Mouse (Mus musculus): ENCODE measurements at regions not wholly inside any gene's neighbourhood (a gene's known extent, or its start where the extent isn't known, plus 50 kb on each side); places are given as distances from the start of the nearest gene placed in this dataset.

- 28% methylated on average over 6 of the region's 6 CpGs for WGBS
- Histone ChIP-seq H3K36me3 (ENCODE audit: insufficient read depth, low read length) (no peaks in the 10 kb centered on the region), H3K27me3 (ENCODE audit: insufficient read depth, low read length) (no peaks in the 10 kb centered on the region), H3K4me3 (ENCODE audit: low read depth, low read length) (no peak overlapping the region), H3K4me1 (ENCODE audit: insufficient read depth, low read length) (peaks cover 12% of the 10 kb centered on the region), H3K4me2 (ENCODE audit: low read depth, low read length, poor library complexity, severe bottlenecking) (no peak overlapping the region), H3K9ac (replicated peaks; ENCODE audit: low read length, poor library complexity, severe bottlenecking) (no peak overlapping the region), H3K27ac (ENCODE audit: low read depth, low read length) (peak overlapping the region; percentile 12; the same call in 1 of the 2 replicates), H3K9me3 (ENCODE audit: low read length) (no peaks in the 10 kb centered on the region)
- peak; percentile 71 for DNase-seq (ENCODE audit: low spot score)
- no peak for TF ChIP-seq CTCF (IDR thresholded peaks at IDR 0.05)
- peak; percentile 72; the same call in 1 of the 2 replicates for ATAC-seq (ENCODE audit: low FRiP score)
Measured at GRCm38 (mm10) chr9:30632164-30633146, 205.5 kb downstream of the Snx19 start.

- ATAC-seq (ENCODE audit: low FRiP score) (no peak), DNase-seq (ENCODE audit: low spot score) (no peak)
- TF ChIP-seq CTCF (IDR thresholded peaks at IDR 0.05) = no peak
- H3K27ac ChIP-seq (ENCODE audit: low read depth, low read length) = no peak overlapping the region
- no peak overlapping the region for H3K9ac ChIP-seq (replicated peaks; ENCODE audit: low read length, poor library complexity, severe bottlenecking)
- 95% methylated on average over 8 of the region's 8 CpGs for WGBS
- no peak overlapping the region for H3K4me2 ChIP-seq (ENCODE audit: low read depth, low read length, poor library complexity, severe bottlenecking)
- H3K36me3 ChIP-seq (ENCODE audit: insufficient read depth, low read length) = no peaks in the 10 kb centered on the region
- no peaks in the 10 kb centered on the region for H3K9me3 ChIP-seq (ENCODE audit: low read length)
- no peak overlapping the region for H3K4me3 ChIP-seq (ENCODE audit: low read depth, low read length)
- no peaks in the 10 kb centered on the region for H3K27me3 ChIP-seq (ENCODE audit: insufficient read depth, low read length)
- no peaks in the 10 kb centered on the region for H3K4me1 ChIP-seq (ENCODE audit: insufficient read depth, low read length)
Measured at GRCm38 (mm10) chr9:30625635-30626034, 198.7 kb downstream of the Snx19 start.

- Histone ChIP-seq H3K4me2 (ENCODE audit: low read depth, low read length, poor library complexity, severe bottlenecking) (no peak overlapping the region), H3K27ac (ENCODE audit: low read depth, low read length) (no peak overlapping the region), H3K4me1 (ENCODE audit: insufficient read depth, low read length) (no peaks in the 10 kb centered on the region), H3K36me3 (ENCODE audit: insufficient read depth, low read length) (no peaks in the 10 kb centered on the region), H3K9ac (replicated peaks; ENCODE audit: low read length, poor library complexity, severe bottlenecking) (no peak overlapping the region), H3K4me3 (ENCODE audit: low read depth, low read length) (no peak overlapping the region), H3K9me3 (ENCODE audit: low read length) (no peaks in the 10 kb centered on the region), H3K27me3 (ENCODE audit: insufficient read depth, low read length) (no peaks in the 10 kb centered on the region)
- no peak for ATAC-seq (ENCODE audit: low FRiP score)
- no peak for DNase-seq (ENCODE audit: low spot score)
- TF ChIP-seq CTCF (IDR thresholded peaks at IDR 0.05) = no peak
- 90% methylated on average over 3 of the region's 3 CpGs for WGBS
Measured at GRCm38 (mm10) chr9:30625090-30625489, 198.2 kb downstream of the Snx19 start.

- Histone ChIP-seq H3K9ac (replicated peaks; ENCODE audit: low read length, poor library complexity, severe bottlenecking) (no peak overlapping the region), H3K36me3 (ENCODE audit: insufficient read depth, low read length) (no peaks in the 10 kb centered on the region), H3K27me3 (ENCODE audit: insufficient read depth, low read length) (no peaks in the 10 kb centered on the region), H3K4me2 (ENCODE audit: low read depth, low read length, poor library complexity, severe bottlenecking) (no peak overlapping the region), H3K4me3 (ENCODE audit: low read depth, low read length) (no peak overlapping the region), H3K9me3 (ENCODE audit: low read length) (no peaks in the 10 kb centered on the region), H3K4me1 (ENCODE audit: insufficient read depth, low read length) (no peaks in the 10 kb centered on the region), H3K27ac (ENCODE audit: low read depth, low read length) (no peak overlapping the region)
- 76% methylated on average over 5 of the region's 5 CpGs for WGBS
- ATAC-seq (ENCODE audit: low FRiP score) (no peak), DNase-seq (ENCODE audit: low spot score) (peak; percentile 25)
- TF ChIP-seq CTCF (IDR thresholded peaks at IDR 0.05) = no peak
Measured at GRCm38 (mm10) chr9:30624481-30624880, 197.6 kb downstream of the Snx19 start.

GRCm38 (mm10) chr9:30619325-30619724 is 192.4 kb downstream of the Snx19 start:
- no peaks in the 10 kb centered on the region for H3K36me3 ChIP-seq (ENCODE audit: insufficient read depth, low read length)
- H3K9me3 ChIP-seq (ENCODE audit: low read length) = no peaks in the 10 kb centered on the region
- H3K9ac ChIP-seq (replicated peaks; ENCODE audit: low read length, poor library complexity, severe bottlenecking) = no peak overlapping the region
- 0 out of 2 replicates have a peak, but pooled peaks cover 2% of the 10 kb centered on the region for H3K4me1 ChIP-seq (ENCODE audit: insufficient read depth, low read length)
- peak overlapping the region; percentile 12; the same call in 1 of the 2 replicates for H3K27ac ChIP-seq (ENCODE audit: low read depth, low read length)
- ATAC-seq (ENCODE audit: low FRiP score) (peak; percentile 27; the same call in 1 of the 2 replicates), DNase-seq (ENCODE audit: low spot score) (peak; percentile 60)
- H3K4me3 ChIP-seq (ENCODE audit: low read depth, low read length) = no peak overlapping the region
- no peak for TF ChIP-seq CTCF (IDR thresholded peaks at IDR 0.05)
- WGBS = 66% methylated on average over 2 of the region's 2 CpGs
- H3K27me3 ChIP-seq (ENCODE audit: insufficient read depth, low read length) = no peaks in the 10 kb centered on the region
- H3K4me2 ChIP-seq (ENCODE audit: low read depth, low read length, poor library complexity, severe bottlenecking) = no peak overlapping the region

GRCm38 (mm10) chr9:30618181-30618580 is 191.3 kb downstream of the Snx19 start:
- Histone ChIP-seq H3K4me1 (ENCODE audit: insufficient read depth, low read length) (peaks cover 7% of the 10 kb centered on the region; the same call in 1 of the 2 replicates), H3K4me2 (ENCODE audit: low read depth, low read length, poor library complexity, severe bottlenecking) (no peak overlapping the region), H3K36me3 (ENCODE audit: insufficient read depth, low read length) (no peaks in the 10 kb centered on the region), H3K27me3 (ENCODE audit: insufficient read depth, low read length) (no peaks in the 10 kb centered on the region), H3K9ac (replicated peaks; ENCODE audit: low read length, poor library complexity, severe bottlenecking) (no peak overlapping the region), H3K9me3 (ENCODE audit: low read length) (no peaks in the 10 kb centered on the region), H3K27ac (ENCODE audit: low read depth, low read length) (no peak overlapping the region), H3K4me3 (ENCODE audit: low read depth, low read length) (no peak overlapping the region)
- WGBS = 92% methylated on average over 2 of the region's 2 CpGs
- no peak for TF ChIP-seq CTCF (IDR thresholded peaks at IDR 0.05)
- no peak for ATAC-seq (ENCODE audit: low FRiP score)
- DNase-seq (ENCODE audit: low spot score) = no peak
